Mouse (Mus musculus) heart, adult 2 months (tissue): Measurements from ENCODE around the gene Gk5.

Experiments
- CTCF ChIP-seq: fragments of 200-600 bp; IDR thresholded peaks from 2 replicates; pipeline ENCODE4 v1.8.1; 2022; ENCODE audit warnings: antibody characterized with exemption, mild to moderate bottlenecking, moderate library complexity
- EP300 ChIP-seq: fragments of 200-500 bp; IDR thresholded peaks from 2 replicates; pipeline ENCODE4 v1.6.1; 2011; ENCODE audit warnings: low read depth, low read length, control low read depth; ENCODE audit not compliant: insufficient read depth

- TF ChIP-seq EP300 (no peak), CTCF (no peak)
Observed at GRCm38 (mm10) chr9:96203663-96204062, 84.5 kb downstream of the Gk5 start.
